Mouse (Mus musculus): Measurements from ENCODE around the gene Acot8. TPM values are rescaled to one million over a fixed set of nuclear protein-coding genes. Genes with fewer than 3 reads are reported as not detected.
A peak's percentile ranks its signal among the peaks of the same experiment; 100 is the strongest.

The Acot8 gene
- total RNA-seq, 4 experiments from 2014 or later, result 8.1 to 10.9 (median 8.4) TPM

- DNase-seq (ENCODE audit: low spot score in 2 of 2), result no peak
Measured at GRCm38 (mm10) chr2:164758692-164759091, 46.0 kb downstream of the Acot8 start.

GRCm38 (mm10) chr2:164757841-164758240 is 46.8 kb downstream of the Acot8 start:
- no peak for DNase-seq (ENCODE audit: low spot score in 2 of 2)

DNA sequence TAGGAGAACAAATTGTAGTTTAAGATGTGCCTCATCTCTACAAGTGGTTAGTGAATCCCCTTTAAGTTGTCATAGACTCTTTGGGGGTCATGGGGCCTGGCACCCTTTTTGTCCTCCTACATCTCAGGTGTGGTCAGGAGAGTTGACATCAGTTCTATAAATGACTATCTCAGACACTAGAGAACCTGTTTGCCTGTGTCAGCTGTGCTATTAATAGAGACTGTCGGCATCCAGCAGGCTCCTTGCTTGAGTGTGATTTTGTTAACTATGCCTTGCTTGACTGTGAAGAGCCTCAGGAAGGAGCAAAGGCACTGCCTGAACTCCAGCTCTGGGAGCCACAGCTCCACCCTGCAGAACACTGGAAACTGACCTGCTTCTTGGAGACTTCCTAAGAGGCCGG is 49.9 kb downstream of the Acot8 start:
- DNase-seq (ENCODE audit: low spot score in 2 of 2), result peak in 1 of 2 experiments; percentile 49

- DNase-seq (ENCODE audit: low spot score in 2 of 2), result no peak
Measured at GRCm38 (mm10) chr2:164754105-164754504, 50.6 kb downstream of the Acot8 start.

DNA sequence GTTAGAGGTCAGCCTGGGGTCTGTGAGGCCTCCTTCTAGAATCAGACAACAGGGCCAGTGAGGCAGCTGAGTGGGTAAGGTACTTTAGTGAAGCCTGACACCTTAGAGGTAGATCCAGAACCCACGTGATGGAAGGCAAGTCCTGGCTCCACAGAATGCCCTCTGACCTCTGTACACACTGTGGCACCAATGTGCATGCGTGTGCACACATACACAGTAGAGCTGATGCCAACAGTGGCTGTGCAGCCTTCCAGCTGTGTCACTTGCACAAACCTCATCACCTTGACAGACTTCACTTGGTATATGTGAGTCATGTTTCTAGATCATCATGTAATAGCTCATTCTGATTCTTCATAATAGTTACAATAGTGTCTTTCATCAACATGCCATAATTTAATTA is 52.2 kb downstream of the Acot8 start:
- no peak for DNase-seq (ENCODE audit: low spot score in 2 of 2)

DNA sequence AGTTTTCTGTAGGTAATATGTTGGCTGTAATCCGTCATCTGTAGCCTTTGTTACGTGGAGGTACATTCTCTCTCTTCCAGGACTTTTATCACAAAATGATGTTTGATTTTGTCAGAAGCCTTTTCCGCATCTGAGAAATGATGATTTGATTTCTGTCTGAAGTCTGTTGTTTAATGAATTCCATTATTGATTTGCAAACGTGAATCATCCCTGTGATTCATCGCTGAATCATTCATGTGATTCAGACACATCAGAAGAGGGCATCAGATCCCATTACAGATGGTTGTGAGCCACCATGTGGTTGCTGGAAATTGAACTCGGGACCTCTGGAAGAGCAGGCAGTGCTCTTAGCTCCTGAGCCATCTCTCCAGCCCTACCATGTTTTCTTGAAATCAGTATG is 55.7 kb downstream of the Acot8 start:
- no peak for DNase-seq (ENCODE audit: low spot score in 2 of 2)

GRCm38 (mm10) chr2:164748191-164748590 is 56.5 kb downstream of the Acot8 start:
- no peak for DNase-seq (ENCODE audit: low spot score in 2 of 2)

DNA sequence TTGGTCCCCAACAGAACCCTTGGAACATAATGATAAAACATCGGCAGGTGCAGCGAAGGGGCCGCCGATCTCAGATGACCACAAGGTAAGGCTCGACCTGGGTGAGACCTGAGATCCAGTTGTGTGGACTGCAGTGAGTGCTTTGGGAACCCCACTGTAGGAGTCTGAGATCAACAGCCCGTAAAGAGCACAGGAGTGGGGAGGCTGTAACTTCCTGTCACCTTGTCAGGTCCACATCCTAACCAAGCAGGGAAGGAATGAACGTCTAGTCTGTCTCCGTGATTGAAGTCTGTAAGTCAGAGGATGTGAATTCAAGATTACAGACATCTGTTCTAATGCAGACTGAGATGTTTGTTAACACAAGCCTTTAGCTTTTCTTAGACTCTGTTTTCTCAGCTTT is 58.0 kb downstream of the Acot8 start:
- no peak for DNase-seq (ENCODE audit: low spot score in 2 of 2)

GRCm38 (mm10) chr2:164745843-164746479 is 58.7 kb downstream of the Acot8 start, which contains the start of the genes Wfdc3 and Dnttip1:
Wfdc3 (minus strand) TSS chr2:164745931.
Dnttip1 (plus strand) TSS chr2:164745983.
- peak; percentile 86 to 88 for DNase-seq (ENCODE audit: low spot score in 2 of 2)

DNA sequence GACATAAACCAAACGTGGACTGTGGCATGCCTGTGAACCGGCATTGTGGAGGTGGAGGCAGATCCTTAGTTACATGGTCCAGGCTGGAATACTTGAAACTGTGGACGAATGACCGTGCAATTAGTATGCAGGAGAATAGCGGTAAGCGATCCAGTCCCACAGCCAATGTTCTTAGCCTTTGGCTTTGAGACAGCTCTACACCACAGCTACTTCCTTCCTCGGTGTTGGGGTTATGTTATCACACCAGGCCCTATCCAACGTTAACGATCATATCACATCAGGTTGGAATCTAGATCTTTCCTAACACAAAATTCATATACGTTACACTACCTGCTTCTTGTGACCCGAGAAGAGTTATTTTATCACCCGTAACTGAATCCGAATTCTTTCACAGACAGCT is 59.7 kb downstream of the Acot8 start:
- DNase-seq (ENCODE audit: low spot score in 2 of 2), result no peak

Other genes with a start within 250 kb of the Acot8 start
- not detected for gene Wfdc2, start 242.5 kb downstream of the Acot8 start, total RNA-seq (2022)
- not detected for gene Spint3, start 231.4 kb downstream of the Acot8 start, total RNA-seq (2022)
- not detected for gene Wfdc6a, start 219.4 kb downstream of the Acot8 start, total RNA-seq (2022)
- not detected for gene Eppin, start 211.3 kb downstream of the Acot8 start, total RNA-seq (2022)
- not detected for gene Wfdc6b, start 191.4 kb downstream of the Acot8 start, total RNA-seq (2022)
- gene Wfdc8, start 191.3 kb downstream of the Acot8 start, total RNA-seq (2022), result not detected
- not detected for gene Wfdc16, start 166.1 kb downstream of the Acot8 start, total RNA-seq (2022)
- gene Wfdc10, start 148.8 kb downstream of the Acot8 start, total RNA-seq (2022), result not detected
- gene Wfdc9, start 148.3 kb downstream of the Acot8 start, total RNA-seq (2022), result not detected
- not detected for gene Wfdc11, start 130.8 kb downstream of the Acot8 start, total RNA-seq (2022)
- not detected for gene Wfdc13, start 119.8 kb downstream of the Acot8 start, total RNA-seq (2022)
- gene Spint4, start 106.4 kb downstream of the Acot8 start, total RNA-seq (2022), result not detected
- not detected for gene Spint5, start 89.6 kb downstream of the Acot8 start, total RNA-seq (2022)
- not detected for gene Wfdc3, start 59.0 kb downstream of the Acot8 start, total RNA-seq (2022)
- 10 to 100 TPM; 15.6 to 21.0 (median 17.7) TPM for gene Dnttip1, start 58.9 kb downstream of the Acot8 start, total RNA-seq (2022)
- gene Ube2c, start 35.0 kb downstream of the Acot8 start, total RNA-seq (2022), result under 1 TPM in 3 of 4 experiments, not detected in 1; 0.29 to 0.38 (median 0.38) TPM
- over 10,000 TPM; 10,643 to 17,408 (median 13,587) TPM for gene Tnnc2, start 24.9 kb downstream of the Acot8 start, total RNA-seq (2022)
- gene Snx21, start 19.1 kb downstream of the Acot8 start, total RNA-seq (2022), result 10 to 100 TPM; 23.5 to 24.8 (median 24.4) TPM
- gene Zswim3, start 216 bp upstream of the Acot8 start, total RNA-seq (2022), result 1 to 10 TPM in 3 of 4 experiments, under 1 TPM in 1; 0.90 to 1.7 (median 1.2) TPM
- gene Zswim1, start 17.8 kb upstream of the Acot8 start, total RNA-seq (2022), result 1 to 10 TPM; 4.7 to 5.3 (median 5.0) TPM
- gene Spata25, start 23.7 kb upstream of the Acot8 start, total RNA-seq (2022), result not detected
- gene Ctsa, start 28.0 kb upstream of the Acot8 start, total RNA-seq (2022), result 10 to 100 TPM; 51.1 to 55.7 (median 52.7) TPM
- 10 to 100 TPM; 39.0 to 44.4 (median 39.5) TPM for gene Neurl2, start 28.6 kb upstream of the Acot8 start, total RNA-seq (2022)
- gene Pltp, start 52.8 kb upstream of the Acot8 start, total RNA-seq (2022), result 10 to 100 TPM in 2 of 4 experiments, 1 to 10 TPM in 2; 8.0 to 19.5 (median 11.9) TPM
- gene Pcif1, start 74.4 kb upstream of the Acot8 start, total RNA-seq (2022), result 10 to 100 TPM; 24.1 to 31.0 (median 27.2) TPM
- gene Zfp335, start 106.9 kb upstream of the Acot8 start, total RNA-seq (2022), result 10 to 100 TPM in 1 of 4 experiments, 1 to 10 TPM in 3; 7.7 to 10.6 (median 8.1) TPM
- under 1 TPM; 0.15 to 0.83 (median 0.58) TPM for gene Mmp9, start 135.9 kb upstream of the Acot8 start, total RNA-seq (2022)
- gene Slc12a5, start 155.9 kb upstream of the Acot8 start, total RNA-seq (2022), result under 1 TPM; 0.31 to 0.40 (median 0.36) TPM
- gene Ncoa5, start 230.0 kb upstream of the Acot8 start, total RNA-seq (2022), result 10 to 100 TPM in 3 of 4 experiments, 1 to 10 TPM in 1; 9.0 to 15.5 (median 10.6) TPM